Mouse (Mus musculus): ENCODE data around the gene Kmt2e. TPM values are rescaled to one million over a fixed set of nuclear protein-coding genes. Genes with fewer than 3 reads are reported as not detected.

Kmt2e gene
- polyA plus RNA-seq, 1 experiment from 2014 or later: 69.2 TPM

- Histone ChIP-seq H3K4me2 (no peak overlapping the region), H3K9ac (no peak overlapping the region), H3K4me1 (replicated peaks) (no peaks in the 10 kb centered on the region), H3K27me3 (replicated peaks) (no peaks in the 10 kb centered on the region), H3K4me3 (no peak overlapping the region), H3K36me3 (peaks cover 38% of the 10 kb centered on the region), H3K9me3 (replicated peaks) (no peaks in the 10 kb centered on the region), H3K27ac (ENCODE audit: poor library complexity, severe bottlenecking) (no peak overlapping the region)
- WGBS: 89% methylated on average over 4 of the region's 4 CpGs
- no peak for ATAC-seq (ENCODE audit: insufficient number of reproducible peaks, low FRiP score)
These were observed 32.3 kb downstream of the Kmt2e start for GRCm38 (mm10) chr5:23466546-23466945.

- WGBS: 71% methylated on average over 6 of the region's 6 CpGs
- H3K36me3 ChIP-seq: peaks cover 45% of the 10 kb centered on the region
- no peak for ATAC-seq (ENCODE audit: insufficient number of reproducible peaks, low FRiP score)
- H3K4me3 ChIP-seq: no peak overlapping the region
- no peak overlapping the region for H3K4me2 ChIP-seq
- no peaks in the 10 kb centered on the region for H3K9me3 ChIP-seq (replicated peaks)
- H3K9ac ChIP-seq: no peak overlapping the region
- H3K4me1 ChIP-seq (replicated peaks): no peaks in the 10 kb centered on the region
- no peak overlapping the region for H3K27ac ChIP-seq (ENCODE audit: poor library complexity, severe bottlenecking)
- no peaks in the 10 kb centered on the region for H3K27me3 ChIP-seq (replicated peaks)
These were observed 39.0 kb downstream of the Kmt2e start for GRCm38 (mm10) chr5:23473098-23473873.

- ATAC-seq (ENCODE audit: insufficient number of reproducible peaks, low FRiP score): no peak
- WGBS: 91% methylated on average over 7 of the region's 7 CpGs
These were observed 49.6 kb downstream of the Kmt2e start for GRCm38 (mm10) chr5:23483811-23484210.

GRCm38 (mm10) chr5:23489231-23489630, 55.0 kb downstream of the Kmt2e start:
- WGBS: 64% methylated on average over 4 of the region's 4 CpGs
- ATAC-seq (ENCODE audit: insufficient number of reproducible peaks, low FRiP score): no peak

More at GRCm38 (mm10) chr5:23483811-23484210, 49.6 kb downstream of the Kmt2e start:
- Histone ChIP-seq H3K36me3 (peaks cover 66% of the 10 kb centered on the region), H3K27ac (ENCODE audit: poor library complexity, severe bottlenecking) (no peak overlapping the region), H3K4me3 (no peak overlapping the region), H3K27me3 (replicated peaks) (no peaks in the 10 kb centered on the region), H3K9ac (no peak overlapping the region), H3K4me1 (replicated peaks) (peaks cover 3% of the 10 kb centered on the region; the same call in 1 of the 2 replicates), H3K4me2 (no peak overlapping the region), H3K9me3 (replicated peaks) (no peaks in the 10 kb centered on the region)

GRCm38 (mm10) chr5:23490797-23491196, 56.6 kb downstream of the Kmt2e start:
- Histone ChIP-seq H3K9ac (no peak overlapping the region), H3K27ac (ENCODE audit: poor library complexity, severe bottlenecking) (no peak overlapping the region), H3K9me3 (replicated peaks) (no peaks in the 10 kb centered on the region), H3K4me1 (replicated peaks) (peaks cover 8% of the 10 kb centered on the region; the same call in 1 of the 2 replicates), H3K4me3 (no peak overlapping the region), H3K36me3 (peaks cover 66% of the 10 kb centered on the region), H3K4me2 (no peak overlapping the region), H3K27me3 (replicated peaks) (no peaks in the 10 kb centered on the region)
- ATAC-seq (ENCODE audit: insufficient number of reproducible peaks, low FRiP score): no peak
- WGBS: 39% methylated on average over 2 of the region's 2 CpGs

More at GRCm38 (mm10) chr5:23489231-23489630, 55.0 kb downstream of the Kmt2e start:
- H3K4me3 ChIP-seq: no peak overlapping the region
- H3K9me3 ChIP-seq (replicated peaks): no peaks in the 10 kb centered on the region
- peak overlapping the region; percentile 60; the same call in 1 of the 2 replicates for H3K27ac ChIP-seq (ENCODE audit: poor library complexity, severe bottlenecking)
- no peaks in the 10 kb centered on the region for H3K27me3 ChIP-seq (replicated peaks)
- no peak overlapping the region for H3K9ac ChIP-seq
- peaks cover 62% of the 10 kb centered on the region for H3K36me3 ChIP-seq
- H3K4me2 ChIP-seq: no peak overlapping the region
- H3K4me1 ChIP-seq (replicated peaks): peaks cover 8% of the 10 kb centered on the region; the same call in 1 of the 2 replicates

- no peaks in the 10 kb centered on the region for H3K27me3 ChIP-seq (replicated peaks)
- H3K27ac ChIP-seq (ENCODE audit: poor library complexity, severe bottlenecking): no peak overlapping the region
- H3K4me3 ChIP-seq: no peak overlapping the region
- H3K9ac ChIP-seq: no peak overlapping the region
- peaks cover 74% of the 10 kb centered on the region for H3K36me3 ChIP-seq
- no peak overlapping the region for H3K4me2 ChIP-seq
- no peaks in the 10 kb centered on the region for H3K9me3 ChIP-seq (replicated peaks)
- 83% methylated on average over 3 of the region's 3 CpGs for WGBS
- 0 out of 2 replicates have a peak, but pooled peaks cover under 1% of the 10 kb centered on the region for H3K4me1 ChIP-seq (replicated peaks)
- no peak for ATAC-seq (ENCODE audit: insufficient number of reproducible peaks, low FRiP score)
These were observed 62.2 kb downstream of the Kmt2e start for GRCm38 (mm10) chr5:23496396-23496795.

GRCm38 (mm10) chr5:23496933-23497332, 62.7 kb downstream of the Kmt2e start:
- 90% methylated on average over 5 of the region's 5 CpGs for WGBS
- ATAC-seq (ENCODE audit: insufficient number of reproducible peaks, low FRiP score): no peak

GRCm38 (mm10) chr5:23497920-23498319, 63.7 kb downstream of the Kmt2e start:
- H3K27ac ChIP-seq (ENCODE audit: poor library complexity, severe bottlenecking): no peak overlapping the region
- no peak for ATAC-seq (ENCODE audit: insufficient number of reproducible peaks, low FRiP score)
- H3K36me3 ChIP-seq: peaks cover 79% of the 10 kb centered on the region
- H3K27me3 ChIP-seq (replicated peaks): no peaks in the 10 kb centered on the region
- no peak overlapping the region for H3K4me3 ChIP-seq
- WGBS: 87% methylated on average over 10 of the region's 10 CpGs
- peaks cover 9% of the 10 kb centered on the region; the same call in 1 of the 2 replicates for H3K4me1 ChIP-seq (replicated peaks)
- H3K4me2 ChIP-seq: no peak overlapping the region
- H3K9me3 ChIP-seq (replicated peaks): no peaks in the 10 kb centered on the region
- H3K9ac ChIP-seq: no peak overlapping the region

More at GRCm38 (mm10) chr5:23496933-23497332, 62.7 kb downstream of the Kmt2e start:
- H3K36me3 ChIP-seq: peaks cover 78% of the 10 kb centered on the region
- H3K27me3 ChIP-seq (replicated peaks): no peaks in the 10 kb centered on the region
- H3K4me2 ChIP-seq: no peak overlapping the region
- no peak overlapping the region for H3K27ac ChIP-seq (ENCODE audit: poor library complexity, severe bottlenecking)
- H3K4me1 ChIP-seq (replicated peaks): 0 out of 2 replicates have a peak, but pooled peaks cover 5% of the 10 kb centered on the region
- H3K9me3 ChIP-seq (replicated peaks): no peaks in the 10 kb centered on the region
- H3K4me3 ChIP-seq: no peak overlapping the region
- no peak overlapping the region for H3K9ac ChIP-seq

- Histone ChIP-seq H3K4me1 (replicated peaks) (peaks cover 9% of the 10 kb centered on the region; the same call in 1 of the 2 replicates), H3K36me3 (peaks cover 74% of the 10 kb centered on the region), H3K4me2 (no peak overlapping the region), H3K27ac (ENCODE audit: poor library complexity, severe bottlenecking) (no peak overlapping the region), H3K4me3 (no peak overlapping the region), H3K9ac (no peak overlapping the region), H3K9me3 (replicated peaks) (no peaks in the 10 kb centered on the region), H3K27me3 (replicated peaks) (no peaks in the 10 kb centered on the region)
- ATAC-seq (ENCODE audit: insufficient number of reproducible peaks, low FRiP score): no peak
- WGBS: 92% methylated on average over 16 of the region's 16 CpGs
These were observed 65.0 kb downstream of the Kmt2e start for GRCm38 (mm10) chr5:23499257-23499656.

GRCm38 (mm10) chr5:23500715-23501114, 66.5 kb downstream of the Kmt2e start:
- H3K4me1 ChIP-seq (replicated peaks): peaks cover 9% of the 10 kb centered on the region; the same call in 1 of the 2 replicates
- H3K4me2 ChIP-seq: no peak overlapping the region
- no peak overlapping the region for H3K4me3 ChIP-seq
- peaks cover 72% of the 10 kb centered on the region for H3K36me3 ChIP-seq
- no peak overlapping the region for H3K27ac ChIP-seq (ENCODE audit: poor library complexity, severe bottlenecking)
- no peak for ATAC-seq (ENCODE audit: insufficient number of reproducible peaks, low FRiP score)
- WGBS: 84% methylated on average over 6 of the region's 6 CpGs
- no peak overlapping the region for H3K9ac ChIP-seq
- no peaks in the 10 kb centered on the region for H3K27me3 ChIP-seq (replicated peaks)
- no peaks in the 10 kb centered on the region for H3K9me3 ChIP-seq (replicated peaks)

GRCm38 (mm10) chr5:23501582-23502316, 67.5 kb downstream of the Kmt2e start:
- H3K27ac ChIP-seq (ENCODE audit: poor library complexity, severe bottlenecking): 0 out of 2 replicates have a peak overlapping the region, but pooled peaks have one; percentile 23
- no peak overlapping the region for H3K4me3 ChIP-seq
- 76% methylated on average over 13 of the region's 13 CpGs for WGBS
- H3K4me2 ChIP-seq: no peak overlapping the region
- H3K27me3 ChIP-seq (replicated peaks): no peaks in the 10 kb centered on the region
- H3K9ac ChIP-seq: no peak overlapping the region
- no peaks in the 10 kb centered on the region for H3K9me3 ChIP-seq (replicated peaks)
- H3K4me1 ChIP-seq (replicated peaks): peaks cover 9% of the 10 kb centered on the region; the same call in 1 of the 2 replicates
- ATAC-seq (ENCODE audit: insufficient number of reproducible peaks, low FRiP score): no peak
- peaks cover 68% of the 10 kb centered on the region for H3K36me3 ChIP-seq
